Mouse (Mus musculus) embryo, embryonic 11 days (tissue): ENCODE results near the gene Cdkn2aip.
A peak's percentile ranks its signal among the peaks of the same experiment; 100 is the strongest.

Experiments used
- DNase-seq: peaks from one replicate; pipeline ENCODE4 v3.0.0-alpha.2; 2015

Cdkn2aip gene

GRCm38 (mm10) chr8:47693119-47693518 lies 20.6 kb downstream of the Cdkn2aip start:
- DNase-seq, result peak; percentile 91

- DNase-seq, result no peak
Measured at GRCm38 (mm10) chr8:47691831-47692230, 21.9 kb downstream of the Cdkn2aip start.

- DNase-seq, result no peak
Measured at GRCm38 (mm10) chr8:47691303-47691702, 22.4 kb downstream of the Cdkn2aip start.

GRCm38 (mm10) chr8:47690674-47691078 lies 23.1 kb downstream of the Cdkn2aip start:
- DNase-seq, result peak; percentile 41

GRCm38 (mm10) chr8:47689704-47690326 lies 23.9 kb downstream of the Cdkn2aip start:
- DNase-seq, result peak; percentile 70

- no peak for DNase-seq
Measured at GRCm38 (mm10) chr8:47684441-47684840, 29.3 kb downstream of the Cdkn2aip start.

GRCm38 (mm10) chr8:47683994-47684393 lies 29.7 kb downstream of the Cdkn2aip start:
- DNase-seq, result no peak

- no peak for DNase-seq
Measured at GRCm38 (mm10) chr8:47680306-47680705, 33.4 kb downstream of the Cdkn2aip start.

GRCm38 (mm10) chr8:47679603-47680002 lies 34.1 kb downstream of the Cdkn2aip start:
- DNase-seq, result no peak

- DNase-seq, result no peak
Measured at GRCm38 (mm10) chr8:47676631-47677030, 37.1 kb downstream of the Cdkn2aip start.

GRCm38 (mm10) chr8:47676224-47676623 lies 37.5 kb downstream of the Cdkn2aip start:
- DNase-seq, result no peak

- DNase-seq, result peak; percentile 72
Measured at GRCm38 (mm10) chr8:47675786-47676185, 37.9 kb downstream of the Cdkn2aip start.

GRCm38 (mm10) chr8:47674777-47675710 lies 38.7 kb downstream of the Cdkn2aip start, which contains the start of gene Ing2:
Gene Ing2, minus strand, starts transcription at chr8:47675556.
- peak; percentile 100 for DNase-seq

- DNase-seq, result no peak
Measured at GRCm38 (mm10) chr8:47674140-47674776, 39.5 kb downstream of the Cdkn2aip start.

GRCm38 (mm10) chr8:47673317-47674139 lies 40.2 kb downstream of the Cdkn2aip start:
- peak; percentile 89 for DNase-seq

GRCm38 (mm10) chr8:47664231-47664785 lies 49.4 kb downstream of the Cdkn2aip start:
- DNase-seq, result no peak

- DNase-seq, result no peak
Measured at GRCm38 (mm10) chr8:47663201-47663600, 50.5 kb downstream of the Cdkn2aip start.

- DNase-seq, result no peak
Measured at GRCm38 (mm10) chr8:47662716-47663115, 51.0 kb downstream of the Cdkn2aip start.

- no peak for DNase-seq
Measured at GRCm38 (mm10) chr8:47660394-47660793, 53.3 kb downstream of the Cdkn2aip start.

GRCm38 (mm10) chr8:47659463-47659862 lies 54.3 kb downstream of the Cdkn2aip start:
- no peak for DNase-seq
